Mouse (Mus musculus) liver, embryonic 15.5 days (tissue): ENCODE results near the gene Naxd. TPM values are rescaled to one million over a fixed set of nuclear protein-coding genes. Genes with fewer than 3 reads are reported as not detected.

Source experiments
- ATAC-seq: fragments of 200-750 bp; cut with Nextera tagmentation; 2 replicates; pipeline ENCODE4 v1.8.0; 2017; ENCODE audit warnings: moderate number of reproducible peaks, mild to moderate bottlenecking, moderate library complexity; ENCODE audit not compliant: insufficient read depth
- H3K27ac ChIP-seq: fragments of 300-500 bp; sonication (generic); replicated peaks from 2 replicates; pipeline ENCODE4 v1.5.1; 2015; ENCODE audit warnings: mild to moderate bottlenecking, inconsistent platforms
- H3K27me3 ChIP-seq: fragments of 300-500 bp; sonication (generic); 2 replicates; pipeline ENCODE4 v1.6.1; 2015; ENCODE audit warnings: mild to moderate bottlenecking, inconsistent platforms
- H3K36me3 ChIP-seq: fragments of 300-500 bp; sonication (generic); replicated peaks from 2 replicates; pipeline ENCODE4 v1.6.1; 2015; ENCODE audit warnings: moderate library complexity, mild to moderate bottlenecking, inconsistent platforms
- H3K4me1 ChIP-seq: fragments of 300-500 bp; sonication (generic); replicated peaks from 2 replicates; pipeline ENCODE4 v1.6.1; 2015; ENCODE audit warnings: inconsistent platforms
- H3K4me2 ChIP-seq: fragments of 300-500 bp; sonication (generic); 2 replicates; pipeline ENCODE4 v1.6.1; 2015; ENCODE audit warnings: moderate library complexity, mild to moderate bottlenecking, inconsistent platforms
- H3K4me3 ChIP-seq: fragments of 300-500 bp; sonication (generic); replicated peaks from 2 replicates; pipeline ENCODE4 v1.5.1; 2015; ENCODE audit warnings: mild to moderate bottlenecking, inconsistent platforms
- H3K9ac ChIP-seq: fragments of 300-500 bp; sonication (generic); 2 replicates; pipeline ENCODE4 v1.6.1; 2015; ENCODE audit warnings: moderate library complexity, mild to moderate bottlenecking, inconsistent platforms
- H3K9me3 ChIP-seq: fragments of 300-500 bp; sonication (generic); replicated peaks from 2 replicates; pipeline ENCODE4 v1.6.1; 2016; ENCODE audit warnings: inconsistent platforms
- WGBS: fragments of 180-500 bp; shearing (Covaris S2); methylation state at CpG from one replicate; pipeline ENCODE4 v1.1.7; 2015; ENCODE audit warnings: mixed read lengths; ENCODE audit not compliant: insufficient replicate concordance; 5-methylcytosine and 5-hydroxymethylcytosine counted together
- polyA plus RNA-seq: library from polyadenylated mRNA; unstranded; fragments of >200 nt; fragmentation: Nextera tagmentation; extraction: Ambion mirVana; gene quantifications from 2 replicates; pipeline ENCODE4 v1.2.1, GENCODE M21; 2015

The Naxd gene
- polyA plus RNA-seq, 1 experiment from 2014 or later = 37.1 TPM

- Histone ChIP-seq H3K4me2 (no peak overlapping the region), H3K27ac (no peak overlapping the region), H3K4me3 (no peak overlapping the region), H3K9ac (no peak overlapping the region), H3K4me1 (peaks cover 39% of the 10 kb centered on the region), H3K36me3 (no peaks in the 10 kb centered on the region), H3K9me3 (no peaks in the 10 kb centered on the region), H3K27me3 (peaks cover 78% of the 10 kb centered on the region)
- no peak for ATAC-seq
- 13% methylated on average over 9 of the region's 10 CpGs for WGBS
Observed at GRCm38 (mm10) chr8:11475397-11475796, 21.9 kb upstream of the Naxd start.

- H3K4me1 ChIP-seq = peaks cover 39% of the 10 kb centered on the region
- peaks cover 82% of the 10 kb centered on the region for H3K27me3 ChIP-seq
- H3K4me2 ChIP-seq = peak overlapping the region; percentile 72
- no peak overlapping the region for H3K9ac ChIP-seq
- 10% methylated on average over 2 of the region's 2 CpGs for WGBS
- no peaks in the 10 kb centered on the region for H3K9me3 ChIP-seq
- no peak for ATAC-seq
- H3K36me3 ChIP-seq = no peaks in the 10 kb centered on the region
- H3K27ac ChIP-seq = peak overlapping the region; percentile 55; the same call in 1 of the 2 replicates
- no peak overlapping the region for H3K4me3 ChIP-seq
Observed at GRCm38 (mm10) chr8:11475876-11476275, 21.4 kb upstream of the Naxd start.

GRCm38 (mm10) chr8:11476338-11477177, 20.7 kb upstream of the Naxd start:
- peaks cover 87% of the 10 kb centered on the region for H3K27me3 ChIP-seq
- no peaks in the 10 kb centered on the region for H3K9me3 ChIP-seq
- WGBS = 9% methylated on average over 24 of the region's 24 CpGs
- H3K27ac ChIP-seq = peak overlapping the region; percentile 55
- ATAC-seq = peak; percentile 40; the same call in 1 of the 2 replicates
- peaks cover 39% of the 10 kb centered on the region for H3K4me1 ChIP-seq
- no peak overlapping the region for H3K9ac ChIP-seq
- no peaks in the 10 kb centered on the region for H3K36me3 ChIP-seq
- peak overlapping the region; percentile 58 for H3K4me3 ChIP-seq
- H3K4me2 ChIP-seq = peak overlapping the region; percentile 72

DNA sequence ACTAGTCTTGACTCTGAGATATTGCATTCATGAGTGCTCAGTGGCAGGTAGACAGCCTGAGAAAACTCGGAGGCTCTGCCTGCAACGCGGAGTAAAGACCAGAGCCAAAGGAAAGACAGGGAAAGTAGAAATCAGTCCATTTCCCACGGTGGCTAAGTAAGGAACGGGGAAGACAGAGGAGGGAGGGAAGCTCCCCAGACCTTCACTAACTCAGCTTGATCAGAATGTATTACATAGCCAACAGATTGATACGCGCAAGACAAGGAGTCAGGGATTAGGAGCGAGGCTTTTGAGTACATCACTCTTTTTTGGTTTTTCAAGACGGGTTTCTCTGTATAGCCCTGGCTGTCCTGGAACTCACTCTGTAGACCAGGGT, 20.1 kb upstream of the Naxd start:
- peaks cover 39% of the 10 kb centered on the region for H3K4me1 ChIP-seq
- peaks cover 90% of the 10 kb centered on the region for H3K27me3 ChIP-seq
- H3K4me3 ChIP-seq = peak overlapping the region; percentile 58
- no peak for ATAC-seq
- no peaks in the 10 kb centered on the region for H3K9me3 ChIP-seq
- H3K27ac ChIP-seq = peak overlapping the region; percentile 55
- no peaks in the 10 kb centered on the region for H3K36me3 ChIP-seq
- H3K9ac ChIP-seq = no peak overlapping the region
- 2% methylated on average over 9 of the region's 9 CpGs for WGBS
- H3K4me2 ChIP-seq = peak overlapping the region; percentile 72

DNA sequence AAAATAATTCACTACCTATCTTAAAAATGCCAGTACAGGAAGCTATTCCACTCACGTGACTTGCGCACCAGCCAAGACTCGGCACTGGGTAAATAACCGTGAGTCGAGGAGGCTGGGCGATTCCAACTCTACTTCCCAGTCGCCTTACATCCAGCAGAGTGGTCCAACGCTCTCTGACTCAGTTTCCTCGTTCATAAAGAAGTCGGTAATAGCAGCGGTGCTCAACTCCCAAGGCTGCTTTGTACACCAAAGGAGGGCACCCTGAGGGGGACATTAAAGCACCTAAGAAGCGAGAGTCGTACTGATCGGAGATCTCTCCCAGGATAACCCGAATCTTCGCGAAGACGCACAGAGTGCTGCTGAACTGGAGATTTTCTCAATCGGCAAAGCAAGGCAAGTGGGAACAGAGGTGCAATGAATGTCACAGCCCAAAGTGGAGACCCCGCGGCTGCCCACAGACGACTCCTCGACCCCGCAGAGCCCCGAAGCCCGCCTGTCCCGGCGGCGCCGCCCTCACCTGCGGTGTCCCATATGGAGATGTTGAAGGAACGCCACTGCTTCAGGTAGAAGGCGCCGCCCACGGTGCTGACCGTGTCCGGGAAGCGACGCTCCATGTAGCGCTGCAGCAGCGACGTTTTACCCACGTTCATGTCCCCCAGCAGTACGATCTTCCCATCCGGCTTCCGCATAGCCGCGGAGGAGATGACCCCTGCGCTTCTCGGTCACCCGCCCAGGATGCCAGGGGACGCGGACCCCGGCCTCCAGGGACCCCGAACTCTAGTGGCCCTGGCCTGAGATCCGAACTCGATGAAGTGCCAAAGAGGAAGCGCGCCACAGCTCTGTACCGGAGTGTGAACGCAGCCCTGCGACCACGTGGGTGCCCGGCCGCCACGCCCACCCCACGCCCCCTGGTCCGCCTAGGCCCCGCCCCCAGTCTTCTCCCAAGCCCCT, 19.2 kb upstream of the Naxd start, which contains the start of gene Rab20:
TSS of gene Rab20 (minus strand) at position 900 of the 951 bp plus-strand sequence.
- peak; percentile 53 for ATAC-seq
- H3K36me3 ChIP-seq = no peaks in the 10 kb centered on the region
- H3K27ac ChIP-seq = 0 out of 2 replicates have a peak within 1 kb of the TSS, but pooled peaks have one; percentile 14
- H3K9me3 ChIP-seq = no peaks in the 10 kb centered on the region
- H3K4me3 ChIP-seq = peak within 1 kb of the TSS; percentile 58
- peaks cover 39% of the 10 kb centered on the region for H3K4me1 ChIP-seq
- H3K27me3 ChIP-seq = peaks cover 92% of the 10 kb centered on the region
- H3K9ac ChIP-seq = peak within 1 kb of the TSS; percentile 21; the same call in 1 of the 2 replicates
- peak within 1 kb of the TSS; percentile 72 for H3K4me2 ChIP-seq
- under 1% methylated on average over 69 of the region's 69 CpGs for WGBS

DNA sequence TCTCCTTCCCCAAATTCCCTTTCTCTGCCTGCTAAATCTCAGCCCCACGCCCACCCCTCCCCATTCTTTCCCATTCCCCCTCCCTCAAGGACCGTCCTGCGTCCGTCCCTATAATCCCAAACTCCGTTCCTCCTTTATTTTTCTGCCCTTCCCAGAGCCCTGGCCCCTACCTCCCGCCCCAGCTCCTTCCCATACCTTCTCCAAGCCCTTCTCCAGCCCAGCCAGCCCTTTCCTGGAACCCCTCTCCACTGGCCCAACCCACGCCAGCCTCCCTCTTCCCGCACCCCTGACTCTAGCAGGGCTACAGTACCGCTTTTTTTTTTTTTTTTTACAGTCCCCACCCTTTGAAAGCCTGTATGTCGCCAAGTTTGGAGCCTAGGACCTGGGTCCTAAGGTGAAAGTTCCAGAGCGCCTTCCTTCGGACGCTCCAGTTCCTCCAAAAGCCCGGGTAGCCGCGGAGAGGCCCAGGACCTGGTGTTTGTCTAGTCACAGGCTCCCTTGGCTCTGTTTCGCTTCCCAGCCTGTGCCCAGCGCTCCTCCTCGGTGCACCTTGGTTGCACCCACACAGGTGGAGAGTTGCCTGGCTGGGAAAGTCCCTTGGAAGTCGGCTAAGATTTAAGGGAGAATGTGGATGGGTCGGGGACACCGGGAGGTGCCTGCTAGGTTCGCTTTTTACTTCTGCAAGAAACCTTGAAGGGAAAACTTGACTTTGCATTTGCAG, 18.3 kb upstream of the Naxd start:
- 6% methylated on average over 23 of the region's 23 CpGs for WGBS
- no peak overlapping the region for H3K27ac ChIP-seq
- no peaks in the 10 kb centered on the region for H3K9me3 ChIP-seq
- peak overlapping the region; percentile 72 for H3K4me2 ChIP-seq
- ATAC-seq = no peak
- H3K4me1 ChIP-seq = peaks cover 30% of the 10 kb centered on the region
- H3K9ac ChIP-seq = no peak overlapping the region
- no peaks in the 10 kb centered on the region for H3K36me3 ChIP-seq
- peak overlapping the region; percentile 58 for H3K4me3 ChIP-seq
- H3K27me3 ChIP-seq = peaks cover 90% of the 10 kb centered on the region

DNA sequence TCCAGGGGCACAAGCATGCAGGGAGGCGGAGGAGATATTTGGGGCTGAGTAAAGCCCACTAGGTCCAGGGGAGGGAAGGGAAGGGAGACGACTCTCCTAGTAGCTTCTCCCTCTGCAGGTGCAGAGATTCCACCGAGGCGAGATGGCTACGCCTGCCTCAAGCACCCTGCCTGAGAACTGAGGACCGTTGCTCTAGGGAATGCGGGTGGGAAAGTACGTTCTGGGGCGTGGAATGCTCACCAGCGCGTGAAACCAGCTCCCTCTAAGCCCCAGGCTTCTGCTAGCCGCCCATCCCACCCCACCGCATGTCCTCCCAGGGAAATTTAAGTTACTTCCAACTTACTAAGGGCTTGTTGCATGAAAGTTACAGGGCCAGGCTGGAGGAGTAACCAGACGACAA, 17.7 kb upstream of the Naxd start:
- H3K9me3 ChIP-seq = no peaks in the 10 kb centered on the region
- no peak overlapping the region for H3K4me2 ChIP-seq
- peaks cover 27% of the 10 kb centered on the region for H3K4me1 ChIP-seq
- no peak overlapping the region for H3K27ac ChIP-seq
- no peak for ATAC-seq
- no peaks in the 10 kb centered on the region for H3K36me3 ChIP-seq
- WGBS = 12% methylated on average over 14 of the region's 14 CpGs
- H3K4me3 ChIP-seq = no peak overlapping the region
- H3K9ac ChIP-seq = no peak overlapping the region
- H3K27me3 ChIP-seq = peaks cover 88% of the 10 kb centered on the region

- Histone ChIP-seq H3K4me1 (peaks cover 11% of the 10 kb centered on the region), H3K36me3 (no peaks in the 10 kb centered on the region), H3K4me3 (no peak overlapping the region), H3K9me3 (no peaks in the 10 kb centered on the region), H3K27ac (no peak overlapping the region), H3K4me2 (no peak overlapping the region), H3K9ac (no peak overlapping the region), H3K27me3 (peaks cover 69% of the 10 kb centered on the region)
- WGBS = 49% methylated on average over 3 of the region's 3 CpGs
- no peak for ATAC-seq
Observed at GRCm38 (mm10) chr8:11481876-11482275, 15.4 kb upstream of the Naxd start.

GRCm38 (mm10) chr8:11482537-11482936, 14.8 kb upstream of the Naxd start:
- no peak overlapping the region for H3K4me3 ChIP-seq
- H3K27me3 ChIP-seq = peaks cover 62% of the 10 kb centered on the region
- no peak overlapping the region for H3K27ac ChIP-seq
- WGBS = 47% methylated on average over 3 of the region's 3 CpGs
- no peaks in the 10 kb centered on the region for H3K36me3 ChIP-seq
- ATAC-seq = no peak
- no peaks in the 10 kb centered on the region for H3K9me3 ChIP-seq
- H3K4me2 ChIP-seq = no peak overlapping the region
- peaks cover 7% of the 10 kb centered on the region for H3K4me1 ChIP-seq
- no peak overlapping the region for H3K9ac ChIP-seq

DNA sequence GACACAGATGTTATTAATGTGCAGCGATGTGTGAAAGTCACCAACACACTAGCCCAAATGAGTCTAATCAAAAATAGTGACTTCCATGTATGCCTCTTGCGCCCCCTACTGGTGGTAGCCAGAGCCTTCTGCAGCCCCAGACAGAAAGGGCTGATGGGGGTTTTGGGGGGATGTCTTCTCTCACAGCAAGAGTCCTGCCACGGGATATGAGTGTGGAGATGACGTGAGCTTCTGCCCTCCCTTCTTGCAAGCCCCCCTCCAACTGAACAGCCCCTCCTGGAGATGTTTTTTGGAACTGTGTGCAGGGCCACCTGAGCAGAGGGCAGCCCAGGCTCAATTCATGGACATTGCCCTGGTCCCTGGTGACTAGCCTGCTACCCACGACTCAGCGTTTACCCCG, 11.2 kb upstream of the Naxd start:
- H3K4me1 ChIP-seq = no peaks in the 10 kb centered on the region
- peaks cover 43% of the 10 kb centered on the region for H3K27me3 ChIP-seq
- WGBS = 9% methylated on average over 7 of the region's 7 CpGs
- H3K9me3 ChIP-seq = no peaks in the 10 kb centered on the region
- H3K4me3 ChIP-seq = no peak overlapping the region
- no peak overlapping the region for H3K4me2 ChIP-seq
- ATAC-seq = no peak
- no peak overlapping the region for H3K27ac ChIP-seq
- H3K36me3 ChIP-seq = no peaks in the 10 kb centered on the region
- no peak overlapping the region for H3K9ac ChIP-seq
